Comparison of ENCODE assay signal across 8 mouse cellular contexts in genomic region chr2:164885788-164886187, GRCm38 (mm10). TPM values are rescaled to one million over a fixed set of nuclear protein-coding genes. Genes with fewer than 3 reads are reported as not detected.
DNase-seq lines count a peak whose midpoint lies in the region; ATAC-seq and TF ChIP-seq lines count a peak whose summit lies in the region.

No protein-coding gene starts in this region.

- H3K9ac ChIP-seq in hindbrain, embryonic 16.5 days (ENCODE audit: low read depth, low read length): no peak overlapping the region; the same call in 1 of the 2 replicates
- H3K9ac ChIP-seq in hindbrain, embryonic 11.5 days (ENCODE audit: low read depth, low read length): no peak overlapping the region

- no peak for TF ChIP-seq CTCF in gastrocnemius, adult 2 months (IDR thresholded peaks at IDR 0.05)
- no peak for TF ChIP-seq CTCF in layer of hippocampus, adult 2 months (conservative IDR thresholded peaks at IDR 0.05)

- H3K4me2 ChIP-seq in hindbrain, embryonic 16.5 days (ENCODE audit: low read length): no peak overlapping the region
- H3K4me2 ChIP-seq in hindbrain, embryonic 11.5 days (replicated peaks; ENCODE audit: low read depth, low read length): no peak overlapping the region

- intact Hi-C loops in gastrocnemius, adult 2 months (cut with DNase I): no loop called here

- no peaks in the 10 kb centered on the region for H3K27me3 ChIP-seq in hindbrain, embryonic 16.5 days (replicated peaks; ENCODE audit: control insufficient read depth, insufficient read depth, low read length)
- no peaks in the 10 kb centered on the region for H3K27me3 ChIP-seq in hindbrain, embryonic 11.5 days (ENCODE audit: control insufficient read depth, insufficient read depth, low read length)

- peaks cover 11% of the 10 kb centered on the region for H3K4me1 ChIP-seq in hindbrain, embryonic 16.5 days (ENCODE audit: control insufficient read depth, insufficient read depth, low read depth, low read length)
- H3K4me1 ChIP-seq in hindbrain, embryonic 11.5 days (replicated peaks; ENCODE audit: control insufficient read depth, insufficient read depth, low read length): peaks cover under 1% of the 10 kb centered on the region; the same call in 1 of the 2 replicates

- no peak overlapping the region for H3K4me3 ChIP-seq in hindbrain, embryonic 16.5 days (ENCODE audit: low read length)
- H3K4me3 ChIP-seq in hindbrain, embryonic 11.5 days (ENCODE audit: low read depth, low read length): no peak overlapping the region
- 0 out of 2 replicates have a peak overlapping the region, but pooled peaks have one; percentile 3 for H3K4me3 ChIP-seq in gastrocnemius, adult 2 months
- no peak overlapping the region for H3K4me3 ChIP-seq in layer of hippocampus, adult 2 months

- H3K27ac ChIP-seq in hindbrain, embryonic 16.5 days (ENCODE audit: low read depth, low read length): no peak overlapping the region
- no peak overlapping the region for H3K27ac ChIP-seq in hindbrain, embryonic 11.5 days (ENCODE audit: low read depth, low read length)
- peak overlapping the region; percentile 83 for H3K27ac ChIP-seq in gastrocnemius, adult 2 months
- H3K27ac ChIP-seq in layer of hippocampus, adult 2 months: peak overlapping the region; percentile 70

- no peaks in the 10 kb centered on the region for H3K9me3 ChIP-seq in hindbrain, embryonic 16.5 days (ENCODE audit: control insufficient read depth, low read length)
- no peaks in the 10 kb centered on the region for H3K9me3 ChIP-seq in hindbrain, embryonic 11.5 days (ENCODE audit: control insufficient read depth, low read length)

- ATAC-seq in hindbrain, embryonic 16.5 days: peak; percentile 18; the same call in 1 of the 2 replicates
- no peak for ATAC-seq in hindbrain, embryonic 11.5 days (ENCODE audit: low FRiP score)

- no peak for DNase-seq in hindbrain, embryonic 11.5 days (ENCODE audit: low spot score)
- DNase-seq in adrenal gland, postnatal 25 days: peak; percentile 89
- peak; percentile 90 for DNase-seq in gastrocnemius, adult 2 months
- peak; percentile 65 to 89 for DNase-seq in layer of hippocampus, adult 2 months (ENCODE audit: low spot score in 2 of 2)
- DNase-seq in lung, postnatal 14 days: peak; percentile 82
- DNase-seq in spleen, postnatal 4 days (ENCODE audit: low spot score in 2 of 2): no peak
- no peak for DNase-seq in retina, postnatal 1 day

- peaks cover 60% of the 10 kb centered on the region for H3K36me3 ChIP-seq in hindbrain, embryonic 16.5 days (ENCODE audit: control insufficient read depth, insufficient read depth, low read length)
- H3K36me3 ChIP-seq in hindbrain, embryonic 11.5 days (ENCODE audit: control insufficient read depth, insufficient read depth, low read length): peaks cover 13% of the 10 kb centered on the region

- 46% methylated on average over 7 of the region's 7 CpGs for WGBS in hindbrain, embryonic 16.5 days
- 86% methylated on average over 7 of the region's 7 CpGs for WGBS in hindbrain, embryonic 11.5 days

RNA-seq across cellular contexts. Expression of gene Pcif1, which starts 6.7 kb away (rescaled TPM):
- polyA plus RNA-seq in hindbrain, embryonic 16.5 days (2015; fragmentation: Nextera tagmentation; extraction: Ambion mirVana): 71.3 and 77.6 TPM in 2 replicates
- 58.1 and 60.0 TPM in 2 replicates for polyA plus RNA-seq in hindbrain, embryonic 11.5 days (2014; fragmentation: Nextera tagmentation; extraction: Ambion mirVana)
- total RNA-seq in adrenal gland, postnatal 25 days (2021): 46.6 and 60.9 TPM in 2 replicates
- total RNA-seq in gastrocnemius, adult 2 months (2021): 10 to 100 TPM; 25.6 TPM
- total RNA-seq in layer of hippocampus, adult 2 months (2021): 10 to 100 TPM; 45.9 to 49.6 TPM

RNA-seq across cellular contexts. Expression of gene Zfp335, which starts 25.8 kb away (rescaled TPM):
- 13.4 and 17.1 TPM in 2 replicates for polyA plus RNA-seq in hindbrain, embryonic 16.5 days (2015; fragmentation: Nextera tagmentation; extraction: Ambion mirVana)
- polyA plus RNA-seq in hindbrain, embryonic 11.5 days (2014; fragmentation: Nextera tagmentation; extraction: Ambion mirVana): 8.6 and 8.8 TPM in 2 replicates
- 21.2 and 23.9 TPM in 2 replicates for total RNA-seq in adrenal gland, postnatal 25 days (2021)
- 10 to 100 TPM in 1 of 2 experiments, 1 to 10 TPM in 1; 9.7 to 10.5 TPM for total RNA-seq in gastrocnemius, adult 2 months (2021)
- total RNA-seq in layer of hippocampus, adult 2 months (2021): 10 to 100 TPM; 29.0 to 30.9 TPM

RNA-seq across cellular contexts. Expression of gene Pltp, which starts 28.3 kb away (rescaled TPM):
- polyA plus RNA-seq in hindbrain, embryonic 16.5 days (2015; fragmentation: Nextera tagmentation; extraction: Ambion mirVana): 127 and 140 TPM in 2 replicates
- 62.2 and 67.6 TPM in 2 replicates for polyA plus RNA-seq in hindbrain, embryonic 11.5 days (2014; fragmentation: Nextera tagmentation; extraction: Ambion mirVana)
- 12.7 and 16.2 TPM in 2 replicates for total RNA-seq in adrenal gland, postnatal 25 days (2021)
- 10 to 100 TPM; 11.4 to 20.1 TPM for total RNA-seq in gastrocnemius, adult 2 months (2021)
- 10 to 100 TPM; 67.4 to 86.9 TPM for total RNA-seq in layer of hippocampus, adult 2 months (2021)

RNA-seq across cellular contexts. Expression of gene Neurl2, which starts 52.5 kb away (rescaled TPM):
- polyA plus RNA-seq in hindbrain, embryonic 16.5 days (2015; fragmentation: Nextera tagmentation; extraction: Ambion mirVana): 6.7 and 7.8 TPM in 2 replicates
- polyA plus RNA-seq in hindbrain, embryonic 11.5 days (2014; fragmentation: Nextera tagmentation; extraction: Ambion mirVana): 3.0 and 4.4 TPM in 2 replicates
- total RNA-seq in adrenal gland, postnatal 25 days (2021): 1.3 and 2.2 TPM in 2 replicates
- total RNA-seq in gastrocnemius, adult 2 months (2021): 10 to 100 TPM; 31.1 to 37.0 TPM
- 1 to 10 TPM; 2.8 to 3.6 TPM for total RNA-seq in layer of hippocampus, adult 2 months (2021)

RNA-seq across cellular contexts. Expression of gene Ctsa, which starts 53.1 kb away (rescaled TPM):
- polyA plus RNA-seq in hindbrain, embryonic 16.5 days (2015; fragmentation: Nextera tagmentation; extraction: Ambion mirVana): 108 and 114 TPM in 2 replicates
- polyA plus RNA-seq in hindbrain, embryonic 11.5 days (2014; fragmentation: Nextera tagmentation; extraction: Ambion mirVana): 85.7 and 92.0 TPM in 2 replicates
- 108 and 121 TPM in 2 replicates for total RNA-seq in adrenal gland, postnatal 25 days (2021)
- total RNA-seq in gastrocnemius, adult 2 months (2021): 10 to 100 TPM; 50.2 to 58.1 TPM
- total RNA-seq in layer of hippocampus, adult 2 months (2021): 100 to 1,000 TPM; 103 to 108 TPM

Comparison
In these comparisons a context has a peak if more than half of its experiments do, and no peak if none do; other contexts are left out.
1. H3K27ac ChIP-seq: peak in gastrocnemius, adult 2 months (single experiment) and layer of hippocampus, adult 2 months (single experiment); none in hindbrain, embryonic 16.5 days (single experiment) and hindbrain, embryonic 11.5 days (single experiment).
2. DNase-seq: peak in adrenal gland, postnatal 25 days (single experiment), gastrocnemius, adult 2 months (single experiment), layer of hippocampus, adult 2 months (2 of 2) and lung, postnatal 14 days (single experiment); none in hindbrain, embryonic 11.5 days (single experiment), spleen, postnatal 4 days (0 of 2) and retina, postnatal 1 day (single experiment).